In genomic region chr11:117176900-117177299, GRCm38 (mm10) we compare ENCODE assay signal across 8 mouse cellular contexts. TPM values are rescaled to one million over a fixed set of nuclear protein-coding genes. Genes with fewer than 3 reads are reported as not detected.
A peak's percentile ranks its signal among the peaks of the same experiment; 100 is the strongest.
DNase-seq lines count a peak whose midpoint lies in the region; ATAC-seq lines count a peak whose summit lies in the region.

No protein-coding gene starts in this region.

- DNase-seq in lung, postnatal 14 days = no peak
- no peak for DNase-seq in hindbrain, embryonic 11.5 days (ENCODE audit: low spot score)
- DNase-seq in left cerebral cortex, adult 9 months (ENCODE audit: low spot score in 2 of 2) = no peak
- DNase-seq in cerebellum, adult 11 months = no peak
- DNase-seq in heart, adult 8-10 months (ENCODE audit: low spot score) = no peak

- ATAC-seq in lung, embryonic 16.5 days (ENCODE audit: low read depth) = peak; percentile 6; the same call in 1 of the 2 replicates
- ATAC-seq in hindbrain, embryonic 11.5 days (ENCODE audit: low FRiP score) = 0 out of 2 replicates have a peak, but pooled peaks have one; percentile 49
- peak; percentile 56 for ATAC-seq in liver, embryonic 12.5 days
- peak; percentile 42; the same call in 1 of the 2 replicates for ATAC-seq in neural tube, embryonic 15.5 days (ENCODE audit: low FRiP score)

- H3K4me1 ChIP-seq in lung, embryonic 16.5 days (replicated peaks; ENCODE audit: control insufficient read depth, insufficient read depth, low read length) = peaks cover 14% of the 10 kb centered on the region
- H3K4me1 ChIP-seq in hindbrain, embryonic 11.5 days (replicated peaks; ENCODE audit: control insufficient read depth, insufficient read depth, low read length) = no peaks in the 10 kb centered on the region
- H3K4me1 ChIP-seq in liver, embryonic 12.5 days = peaks cover 10% of the 10 kb centered on the region; the same call in 1 of the 2 replicates
- peaks cover 22% of the 10 kb centered on the region for H3K4me1 ChIP-seq in neural tube, embryonic 15.5 days

- H3K27ac ChIP-seq in lung, embryonic 16.5 days (ENCODE audit: low read length) = no peak overlapping the region
- no peak overlapping the region for H3K27ac ChIP-seq in hindbrain, embryonic 11.5 days (ENCODE audit: low read depth, low read length)
- H3K27ac ChIP-seq in liver, embryonic 12.5 days = no peak overlapping the region
- H3K27ac ChIP-seq in neural tube, embryonic 15.5 days (replicated peaks) = no peak overlapping the region

- no peak overlapping the region for H3K9ac ChIP-seq in lung, embryonic 16.5 days (ENCODE audit: low read length)
- H3K9ac ChIP-seq in hindbrain, embryonic 11.5 days (ENCODE audit: low read depth, low read length) = no peak overlapping the region
- H3K9ac ChIP-seq in liver, embryonic 12.5 days = no peak overlapping the region
- no peak overlapping the region for H3K9ac ChIP-seq in neural tube, embryonic 15.5 days (replicated peaks)

- H3K27me3 ChIP-seq in lung, embryonic 16.5 days (ENCODE audit: control insufficient read depth, insufficient read depth, low read depth, low read length) = no peaks in the 10 kb centered on the region
- H3K27me3 ChIP-seq in hindbrain, embryonic 11.5 days (ENCODE audit: control insufficient read depth, insufficient read depth, low read length) = no peaks in the 10 kb centered on the region
- H3K27me3 ChIP-seq in liver, embryonic 12.5 days (replicated peaks) = no peaks in the 10 kb centered on the region
- H3K27me3 ChIP-seq in neural tube, embryonic 15.5 days (replicated peaks) = 0 out of 2 replicates have a peak, but pooled peaks cover 3% of the 10 kb centered on the region

- H3K4me2 ChIP-seq in lung, embryonic 16.5 days (ENCODE audit: low read depth, low read length) = no peak overlapping the region
- H3K4me2 ChIP-seq in hindbrain, embryonic 11.5 days (replicated peaks; ENCODE audit: low read depth, low read length) = no peak overlapping the region
- no peak overlapping the region for H3K4me2 ChIP-seq in liver, embryonic 12.5 days
- H3K4me2 ChIP-seq in neural tube, embryonic 15.5 days = no peak overlapping the region

- WGBS in lung, embryonic 16.5 days = 69% methylated on average over 5 of the region's 5 CpGs
- WGBS in hindbrain, embryonic 11.5 days = 80% methylated on average over 5 of the region's 5 CpGs
- WGBS in liver, embryonic 12.5 days (ENCODE audit: insufficient replicate concordance) = 57% methylated on average over 5 of the region's 5 CpGs
- 74% methylated on average over 5 of the region's 5 CpGs for WGBS in neural tube, embryonic 15.5 days

- H3K4me3 ChIP-seq in lung, embryonic 16.5 days (ENCODE audit: low read length) = no peak overlapping the region
- no peak overlapping the region for H3K4me3 ChIP-seq in hindbrain, embryonic 11.5 days (ENCODE audit: low read depth, low read length)
- H3K4me3 ChIP-seq in liver, embryonic 12.5 days = no peak overlapping the region
- no peak overlapping the region for H3K4me3 ChIP-seq in neural tube, embryonic 15.5 days (replicated peaks)

- H3K36me3 ChIP-seq in lung, embryonic 16.5 days (ENCODE audit: control insufficient read depth, insufficient read depth, low read length) = no peaks in the 10 kb centered on the region
- no peaks in the 10 kb centered on the region for H3K36me3 ChIP-seq in hindbrain, embryonic 11.5 days (ENCODE audit: control insufficient read depth, insufficient read depth, low read length)
- H3K36me3 ChIP-seq in liver, embryonic 12.5 days = no peaks in the 10 kb centered on the region
- H3K36me3 ChIP-seq in neural tube, embryonic 15.5 days = no peaks in the 10 kb centered on the region

- H3K9me3 ChIP-seq in lung, embryonic 16.5 days (ENCODE audit: control insufficient read depth, low read length) = peaks cover 8% of the 10 kb centered on the region
- H3K9me3 ChIP-seq in hindbrain, embryonic 11.5 days (ENCODE audit: control insufficient read depth, low read length) = no peaks in the 10 kb centered on the region
- peaks cover 12% of the 10 kb centered on the region for H3K9me3 ChIP-seq in liver, embryonic 12.5 days (replicated peaks)
- peaks cover 6% of the 10 kb centered on the region for H3K9me3 ChIP-seq in neural tube, embryonic 15.5 days (replicated peaks)

RNA-seq across cellular contexts. Expression of gene Sept9, which starts 22.6 kb away (rescaled TPM):
- 128 and 139 TPM in 2 replicates for polyA plus RNA-seq in lung, embryonic 16.5 days (2015; fragmentation: Nextera tagmentation; extraction: Ambion mirVana)
- polyA plus RNA-seq in hindbrain, embryonic 11.5 days (2014; fragmentation: Nextera tagmentation; extraction: Ambion mirVana) = 126 and 141 TPM in 2 replicates
- 69.8 and 72.0 TPM in 2 replicates for polyA plus RNA-seq in liver, embryonic 12.5 days (2016; fragmentation: Nextera tagmentation; extraction: Ambion mirVana)
- 92.2 and 119 TPM in 2 replicates for polyA plus RNA-seq in neural tube, embryonic 15.5 days (2015; fragmentation: Nextera tagmentation; extraction: Ambion mirVana)
- total RNA-seq in heart, adult 8-10 months (2022) = 10 to 100 TPM; 26.5 to 38.8 (median 31.0) TPM

Comparison
In these comparisons a context has a peak if more than half of its experiments do, and no peak if none do; other contexts are left out.
1. ATAC-seq: peak in every context shown above with its lines; median percentile 56 in liver, embryonic 12.5 days; 49 in hindbrain, embryonic 11.5 days; 42 in neural tube, embryonic 15.5 days; 6 in lung, embryonic 16.5 days.